Mouse (Mus musculus) heart, embryonic 11.5 days (tissue): Measurements from ENCODE around the gene Exoc6b. TPM values are rescaled to one million over a fixed set of nuclear protein-coding genes. Genes with fewer than 3 reads are reported as not detected.

Experiments
- ATAC-seq: fragments of 200-750 bp; cut with Nextera tagmentation; replicated peaks from 2 replicates; pipeline ENCODE4 v1.8.0; 2017; ENCODE audit warnings: moderate library complexity; ENCODE audit not compliant: insufficient number of reproducible peaks, low FRiP score, low TSS enrichment
- H3K27ac ChIP-seq: fragments of 300-500 bp; sonication (generic); 2 replicates; pipeline ENCODE4 v1.5.1; 2014; ENCODE audit warnings: mild to moderate bottlenecking, low read depth, low read length
- H3K27me3 ChIP-seq: fragments of 300-500 bp; sonication (generic); 2 replicates; pipeline ENCODE4 v1.6.1; 2014; ENCODE audit warnings: mild to moderate bottlenecking, low read length, mixed read lengths; ENCODE audit not compliant: control insufficient read depth, insufficient read depth
- H3K36me3 ChIP-seq: fragments of 300-500 bp; sonication (generic); 2 replicates; pipeline ENCODE4 v1.6.1; 2014; ENCODE audit warnings: mild to moderate bottlenecking, low read length, moderate library complexity, mixed read lengths; ENCODE audit not compliant: control insufficient read depth, insufficient read depth
- H3K4me1 ChIP-seq: fragments of 300-500 bp; sonication (generic); 2 replicates; pipeline ENCODE4 v1.6.1; 2014; ENCODE audit warnings: low read length; ENCODE audit not compliant: control insufficient read depth, insufficient read depth
- H3K4me2 ChIP-seq: fragments of 300-500 bp; sonication (generic); 2 replicates; pipeline ENCODE4 v1.6.1; 2014; ENCODE audit warnings: mild to moderate bottlenecking, moderate library complexity
- H3K4me3 ChIP-seq: fragments of 300-500 bp; sonication (generic); 2 replicates; pipeline ENCODE4 v1.5.1; 2014; ENCODE audit warnings: low read depth, low read length
- H3K9ac ChIP-seq: fragments of 300-500 bp; sonication (generic); 2 replicates; pipeline ENCODE4 v1.6.1; 2014; ENCODE audit warnings: mild to moderate bottlenecking, low read depth, low read length, moderate library complexity
- H3K9me3 ChIP-seq: fragments of 300-500 bp; sonication (generic); replicated peaks from 2 replicates; pipeline ENCODE4 v1.6.1; 2016; ENCODE audit warnings: low read length; ENCODE audit not compliant: control insufficient read depth
- WGBS: fragments of 180-500 bp; shearing (Covaris S2); extraction: QIAGEN DNeasy Blood & Tissue Kit; methylation state at CpG from one replicate; pipeline ENCODE4 v1.1.7; 2014; ENCODE audit not compliant: insufficient replicate concordance; 5-methylcytosine and 5-hydroxymethylcytosine counted together
- polyA plus RNA-seq: library from polyadenylated mRNA; unstranded; fragments of >200 nt; fragmentation: Nextera tagmentation; extraction: Ambion mirVana; gene quantifications from 2 replicates; pipeline ENCODE4 v1.2.1, GENCODE M21; 2014

Gene Exoc6b
- polyA plus RNA-seq, 1 experiment from 2014 or later = 24.2 TPM

GRCm38 (mm10) chr6:84746847-84747395 is 322.4 kb downstream of the Exoc6b start:
- H3K4me3 ChIP-seq = no peak overlapping the region
- H3K36me3 ChIP-seq = no peaks in the 10 kb centered on the region
- H3K27me3 ChIP-seq = no peaks in the 10 kb centered on the region
- H3K9me3 ChIP-seq = no peaks in the 10 kb centered on the region
- H3K4me2 ChIP-seq = no peak overlapping the region
- H3K27ac ChIP-seq = no peak overlapping the region
- no peak for ATAC-seq
- no peak overlapping the region for H3K9ac ChIP-seq
- WGBS = 60% methylated on average over 10 of the region's 10 CpGs
- no peaks in the 10 kb centered on the region for H3K4me1 ChIP-seq

- Histone ChIP-seq H3K4me2 (no peak overlapping the region), H3K36me3 (no peaks in the 10 kb centered on the region), H3K9ac (no peak overlapping the region), H3K27ac (no peak overlapping the region), H3K27me3 (no peaks in the 10 kb centered on the region), H3K4me3 (no peak overlapping the region), H3K4me1 (no peaks in the 10 kb centered on the region), H3K9me3 (no peaks in the 10 kb centered on the region)
- 83% methylated on average over 5 of the region's 5 CpGs for WGBS
- no peak for ATAC-seq
Observed at GRCm38 (mm10) chr6:84746193-84746846, 323.0 kb downstream of the Exoc6b start.

GRCm38 (mm10) chr6:84745570-84745969 is 323.7 kb downstream of the Exoc6b start:
- H3K27ac ChIP-seq = no peak overlapping the region
- no peak overlapping the region for H3K4me2 ChIP-seq
- H3K9me3 ChIP-seq = no peaks in the 10 kb centered on the region
- H3K27me3 ChIP-seq = no peaks in the 10 kb centered on the region
- no peaks in the 10 kb centered on the region for H3K4me1 ChIP-seq
- no peak for ATAC-seq
- H3K4me3 ChIP-seq = no peak overlapping the region
- WGBS = 81% methylated on average over 7 of the region's 7 CpGs
- no peak overlapping the region for H3K9ac ChIP-seq
- H3K36me3 ChIP-seq = no peaks in the 10 kb centered on the region

- no peak for ATAC-seq
- Histone ChIP-seq H3K36me3 (no peaks in the 10 kb centered on the region), H3K27me3 (no peaks in the 10 kb centered on the region), H3K9me3 (no peaks in the 10 kb centered on the region), H3K27ac (no peak overlapping the region), H3K4me1 (no peaks in the 10 kb centered on the region), H3K4me3 (no peak overlapping the region), H3K9ac (no peak overlapping the region), H3K4me2 (no peak overlapping the region)
- WGBS = 72% methylated on average over 3 of the region's 3 CpGs
Observed at GRCm38 (mm10) chr6:84742227-84742626, 327.1 kb downstream of the Exoc6b start.

GRCm38 (mm10) chr6:84736942-84737341 is 332.4 kb downstream of the Exoc6b start:
- 42% methylated on average over 3 of the region's 3 CpGs for WGBS
- Histone ChIP-seq H3K4me1 (no peaks in the 10 kb centered on the region), H3K27ac (no peak overlapping the region), H3K4me2 (no peak overlapping the region), H3K36me3 (no peaks in the 10 kb centered on the region), H3K9ac (no peak overlapping the region), H3K9me3 (no peaks in the 10 kb centered on the region), H3K4me3 (no peak overlapping the region), H3K27me3 (no peaks in the 10 kb centered on the region)
- no peak for ATAC-seq

- Histone ChIP-seq H3K27ac (no peak overlapping the region), H3K27me3 (no peaks in the 10 kb centered on the region), H3K9me3 (peaks cover 5% of the 10 kb centered on the region; the same call in 1 of the 2 replicates), H3K4me1 (no peaks in the 10 kb centered on the region), H3K9ac (no peak overlapping the region), H3K36me3 (no peaks in the 10 kb centered on the region), H3K4me3 (no peak overlapping the region), H3K4me2 (no peak overlapping the region)
- no peak for ATAC-seq
Observed at GRCm38 (mm10) chr6:84726876-84727275, 342.4 kb downstream of the Exoc6b start.

GRCm38 (mm10) chr6:84713171-84713570 is 356.1 kb downstream of the Exoc6b start:
- H3K4me2 ChIP-seq = no peak overlapping the region
- no peak overlapping the region for H3K9ac ChIP-seq
- no peaks in the 10 kb centered on the region for H3K27me3 ChIP-seq
- WGBS = 90% methylated on average over 11 of the region's 11 CpGs
- no peaks in the 10 kb centered on the region for H3K4me1 ChIP-seq
- no peak overlapping the region for H3K27ac ChIP-seq
- no peak overlapping the region for H3K4me3 ChIP-seq
- H3K9me3 ChIP-seq = no peaks in the 10 kb centered on the region
- H3K36me3 ChIP-seq = no peaks in the 10 kb centered on the region
- no peak for ATAC-seq

- 85% methylated on average over 6 of the region's 6 CpGs for WGBS
- no peaks in the 10 kb centered on the region for H3K9me3 ChIP-seq
- H3K27ac ChIP-seq = no peak overlapping the region
- no peak overlapping the region for H3K4me3 ChIP-seq
- H3K27me3 ChIP-seq = no peaks in the 10 kb centered on the region
- no peak for ATAC-seq
- no peaks in the 10 kb centered on the region for H3K4me1 ChIP-seq
- H3K9ac ChIP-seq = no peak overlapping the region
- H3K4me2 ChIP-seq = no peak overlapping the region
- H3K36me3 ChIP-seq = no peaks in the 10 kb centered on the region
Observed at GRCm38 (mm10) chr6:84710831-84711230, 358.5 kb downstream of the Exoc6b start.

GRCm38 (mm10) chr6:84708631-84709030 is 360.7 kb downstream of the Exoc6b start:
- Histone ChIP-seq H3K4me3 (no peak overlapping the region), H3K27me3 (no peaks in the 10 kb centered on the region), H3K9me3 (no peaks in the 10 kb centered on the region), H3K36me3 (no peaks in the 10 kb centered on the region), H3K4me1 (no peaks in the 10 kb centered on the region), H3K27ac (no peak overlapping the region), H3K9ac (no peak overlapping the region), H3K4me2 (no peak overlapping the region)
- 78% methylated on average over 4 of the region's 4 CpGs for WGBS
- no peak for ATAC-seq
